Mouse (Mus musculus) ES-Bruce4 (cell line): ENCODE results near the gene Coro2a.

Experiments used
- CTCF ChIP-seq: IDR thresholded peaks from one replicate; pipeline ENCODE4 v1.8.1; 2011; ENCODE audit warnings: low read depth, low read length
- EP300 ChIP-seq: IDR thresholded peaks from 2 replicates; pipeline ENCODE4 v1.6.1; 2011; ENCODE audit warnings: low read depth, low read length; ENCODE audit not compliant: insufficient read depth
- POLR2A ChIP-seq: IDR thresholded peaks from one replicate; pipeline ENCODE4 v1.8.1; 2011; ENCODE audit warnings: low read length; ENCODE audit not compliant: insufficient read depth

DNA sequence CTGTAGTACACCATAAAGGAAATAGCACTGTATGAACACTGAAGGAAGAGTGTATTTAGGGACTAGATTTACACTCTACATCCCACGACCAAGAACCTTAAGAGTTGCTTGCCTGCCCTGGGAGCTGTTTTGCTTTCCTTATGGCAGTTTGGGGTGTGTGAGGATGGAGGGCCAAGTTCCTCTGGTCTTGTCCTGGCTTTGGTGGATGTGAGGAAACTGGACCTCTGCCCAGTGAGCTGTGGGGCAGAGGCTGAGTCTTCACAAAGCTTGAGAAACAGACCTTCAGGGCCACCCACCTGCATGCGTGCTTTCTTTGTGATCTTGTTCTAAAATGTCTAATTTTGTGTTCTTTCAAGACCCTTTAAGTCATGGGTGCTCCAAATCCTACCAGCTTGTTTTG lies 69.5 kb downstream of the Coro2a start:
- no peak for TF ChIP-seq CTCF
- TF ChIP-seq POLR2A: no peak
- no peak for TF ChIP-seq EP300
